Mouse (Mus musculus): ENCODE results near the gene Numa1. TPM values are rescaled to one million over a fixed set of nuclear protein-coding genes. Genes with fewer than 3 reads are reported as not detected.
"Not testable (repeated sequence)": the region's sequence is repeated elsewhere in the genome, so short reads cannot be mapped to it uniquely, and the experiment has no call there.

The Numa1 gene
- total RNA-seq, 2 experiments from 2014 or later, result 112 to 207 TPM

DNA sequence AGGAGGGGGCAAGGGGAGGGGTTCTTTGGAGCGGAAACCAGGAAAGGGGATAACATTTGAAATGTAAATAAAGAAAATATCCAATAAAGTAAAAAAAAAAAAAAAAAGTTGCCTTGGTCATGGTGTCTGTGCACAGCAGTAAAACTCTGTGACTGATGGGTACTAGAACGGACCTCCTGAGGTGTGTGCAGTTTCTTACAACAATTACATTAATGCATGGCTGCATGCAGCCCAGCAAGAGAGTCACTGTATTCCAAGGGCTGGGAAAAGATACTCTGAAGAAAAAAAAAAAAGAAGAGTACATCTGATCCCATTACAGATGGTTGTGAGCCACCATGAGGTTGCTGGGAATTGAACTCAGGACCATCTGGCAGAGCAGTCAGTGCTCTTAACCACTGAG lies 87.0 kb downstream of the Numa1 start:
- not testable (repeated sequence) for ATAC-seq (replicated peaks; ENCODE audit: low FRiP score, low TSS enrichment, poor library complexity, severe bottlenecking)

DNA sequence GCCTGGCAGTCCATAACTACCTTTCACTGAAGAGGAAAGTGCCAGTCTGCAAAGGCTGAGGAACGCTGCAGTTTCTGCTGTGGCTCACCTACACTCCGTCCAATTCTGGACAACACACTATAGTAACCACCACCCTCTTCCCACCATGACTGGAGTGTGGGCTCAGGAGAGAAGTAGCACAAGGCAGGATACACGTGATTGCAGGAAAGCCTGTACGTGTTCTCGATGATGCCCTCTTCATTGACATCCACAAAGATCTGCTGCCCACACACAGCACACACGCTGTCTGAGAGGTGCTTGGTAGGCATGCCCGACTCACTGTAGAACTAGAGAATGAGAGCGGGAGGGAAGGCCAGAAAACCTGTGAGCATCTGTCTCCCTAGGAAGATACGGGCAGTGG lies 89.9 kb downstream of the Numa1 start:
- ATAC-seq (replicated peaks; ENCODE audit: low FRiP score, low TSS enrichment, poor library complexity, severe bottlenecking), result no peak

DNA sequence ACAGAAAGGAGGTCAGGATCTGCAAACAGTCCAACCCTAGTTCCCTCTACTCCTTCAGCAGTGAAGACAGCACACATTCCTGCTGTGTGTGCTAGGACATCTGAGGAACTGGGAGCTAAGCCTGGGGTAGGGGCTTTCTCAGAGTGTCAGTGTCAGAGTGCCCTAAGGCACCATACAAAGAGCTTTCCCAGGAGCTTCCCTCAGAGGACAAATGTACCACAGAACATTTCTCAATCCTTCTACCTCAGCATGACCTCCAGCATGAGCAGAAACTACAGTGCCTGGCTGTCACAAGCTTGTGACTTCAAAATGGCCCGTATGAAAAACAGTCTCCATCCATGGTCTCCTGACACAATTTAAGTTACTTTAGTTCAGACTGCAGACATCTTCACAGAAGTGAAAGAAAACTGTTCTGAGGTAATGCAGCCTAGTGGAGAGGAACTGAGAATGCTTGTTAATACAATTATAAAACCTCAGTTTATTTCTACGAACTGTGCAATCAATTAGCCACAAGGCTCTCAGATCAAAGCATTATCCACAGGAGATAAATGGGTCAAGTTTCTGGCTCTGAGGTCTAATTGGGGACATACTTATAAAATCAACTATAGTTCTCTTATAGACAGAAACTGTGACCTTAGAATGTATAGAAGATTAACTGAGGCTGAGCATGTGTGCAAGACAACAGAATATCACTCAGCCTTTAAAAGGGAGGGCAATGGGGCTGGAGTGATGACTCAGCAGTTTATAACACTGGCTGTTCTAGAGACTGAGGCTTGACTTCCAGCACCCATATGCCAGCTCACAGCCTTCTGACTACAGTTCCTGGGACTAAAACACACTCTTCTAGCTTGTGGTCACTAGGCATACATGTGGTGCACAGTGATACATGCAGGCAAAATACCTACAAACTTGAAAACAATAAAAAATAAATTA lies 91.5 kb downstream of the Numa1 start:
- no peak; the same call in 1 of the 2 replicates for ATAC-seq (replicated peaks; ENCODE audit: low FRiP score, low TSS enrichment, poor library complexity, severe bottlenecking)

DNA sequence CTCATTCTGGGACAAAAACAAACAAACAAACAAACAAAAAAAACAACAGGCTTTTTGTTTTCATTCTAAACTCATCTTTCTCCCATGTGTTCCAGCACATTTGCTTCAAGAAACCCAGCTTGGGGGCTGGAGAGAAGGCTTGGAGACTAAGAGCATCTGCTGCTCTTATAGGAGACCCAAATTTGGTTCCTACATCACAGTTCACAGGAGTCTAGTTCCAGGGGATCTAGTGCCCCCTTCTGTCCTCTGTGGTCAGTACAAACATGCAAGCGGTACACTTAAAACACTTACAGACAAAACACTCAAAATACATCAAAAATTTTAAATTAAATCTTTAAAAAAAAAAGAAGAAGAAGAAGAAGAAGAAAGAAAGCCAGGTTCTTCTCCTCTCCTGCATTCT lies 101.0 kb downstream of the Numa1 start:
- ATAC-seq (replicated peaks; ENCODE audit: low FRiP score, low TSS enrichment, poor library complexity, severe bottlenecking), result no peak

DNA sequence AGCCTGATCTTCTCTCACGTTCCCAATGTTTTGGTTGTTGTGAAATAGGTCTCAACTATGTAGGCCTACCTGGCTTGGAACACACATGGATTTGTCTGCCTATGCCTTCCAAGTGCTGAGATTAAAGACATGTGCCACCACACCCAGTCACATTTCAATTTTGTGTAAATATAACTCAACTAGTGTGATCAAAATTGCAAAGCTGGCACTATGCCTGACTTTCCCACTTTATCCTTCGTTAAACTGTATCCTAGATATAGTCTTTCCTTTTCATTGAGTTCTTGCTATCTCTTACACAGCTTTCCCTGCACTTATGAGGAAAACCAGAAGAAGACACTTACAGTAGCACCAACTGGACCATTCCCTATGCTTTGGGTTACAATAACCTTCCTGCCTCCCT lies 101.6 kb downstream of the Numa1 start:
- no peak for ATAC-seq (replicated peaks; ENCODE audit: low FRiP score, low TSS enrichment, poor library complexity, severe bottlenecking)

DNA sequence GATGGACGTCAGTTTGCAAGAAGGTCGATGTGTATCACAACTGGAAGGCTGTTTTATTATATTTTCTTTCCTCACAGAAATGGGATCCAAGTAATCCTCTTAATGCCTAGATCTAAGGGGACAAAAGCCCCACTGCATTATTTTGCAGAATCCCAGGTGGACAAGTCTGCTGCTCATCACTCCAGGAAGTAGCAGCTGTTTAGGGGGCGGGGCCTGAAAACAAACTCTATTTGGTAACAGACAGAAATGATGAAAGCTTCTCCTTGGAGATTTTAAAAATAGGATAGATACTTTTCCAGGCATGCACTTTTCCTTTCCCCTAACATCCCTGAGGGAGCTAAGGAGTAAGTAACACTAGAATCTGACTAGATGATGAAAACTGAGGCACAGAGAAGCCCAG lies 103.4 kb downstream of the Numa1 start:
- ATAC-seq (replicated peaks; ENCODE audit: low FRiP score, low TSS enrichment, poor library complexity, severe bottlenecking), result no peak

DNA sequence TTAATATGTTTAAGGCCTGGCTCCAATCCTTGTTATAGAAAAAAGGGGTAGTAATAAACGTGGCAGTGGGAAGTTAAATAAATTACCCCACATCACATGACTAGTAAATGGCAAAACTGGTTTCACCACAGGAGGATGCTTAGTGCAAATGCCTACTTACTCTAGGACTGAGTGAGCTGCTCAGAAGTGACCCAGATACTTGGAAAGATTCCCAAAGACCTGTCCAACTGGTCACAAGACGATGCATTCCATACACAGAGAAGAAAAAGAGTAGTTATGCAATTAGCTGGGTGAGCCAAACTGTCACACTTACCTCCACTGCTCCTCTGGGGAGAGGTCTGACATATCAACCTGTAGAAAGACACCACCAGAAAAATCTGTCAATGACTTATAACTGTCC lies 108.4 kb downstream of the Numa1 start:
- ATAC-seq (replicated peaks; ENCODE audit: low FRiP score, low TSS enrichment, poor library complexity, severe bottlenecking), result no peak

DNA sequence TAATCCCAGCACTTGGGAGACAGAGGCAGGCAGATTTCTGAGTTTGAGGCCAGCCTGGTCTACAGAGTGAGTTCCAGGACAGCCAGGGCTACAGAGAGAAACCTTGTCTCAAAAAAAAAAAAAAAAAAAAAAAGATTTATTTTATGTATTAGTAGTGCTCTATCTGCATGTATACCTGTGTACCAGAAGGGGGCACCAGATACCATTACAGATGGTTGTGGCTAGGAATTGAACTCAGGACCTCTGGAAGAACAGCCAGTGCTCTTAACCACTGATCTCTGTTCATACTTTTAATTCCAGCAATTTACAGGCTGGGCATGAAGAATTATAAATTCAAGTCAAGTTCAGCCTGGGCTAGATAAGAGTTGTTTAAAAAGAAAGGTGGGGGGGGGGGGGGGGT lies 114.6 kb downstream of the Numa1 start:
- ATAC-seq (replicated peaks; ENCODE audit: low FRiP score, low TSS enrichment, poor library complexity, severe bottlenecking), result not testable (repeated sequence)

DNA sequence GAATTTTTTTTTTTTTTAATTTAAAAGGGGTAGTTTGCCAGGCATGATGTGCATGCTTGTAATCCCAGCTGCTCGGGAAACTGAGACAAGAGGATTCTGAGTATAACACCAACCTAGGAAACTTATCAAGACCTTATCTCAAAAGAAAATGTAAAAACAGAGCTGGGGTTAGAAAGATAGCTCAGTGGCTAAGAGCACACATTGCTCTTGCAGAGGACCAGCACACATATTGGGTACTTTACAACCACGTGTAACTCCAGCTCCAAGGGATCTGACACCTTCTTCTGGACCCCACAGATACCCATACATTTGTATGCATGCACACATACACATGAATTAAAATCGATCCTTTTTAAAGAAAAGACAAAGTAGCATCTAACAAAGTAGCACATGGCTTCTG lies 127.4 kb downstream of the Numa1 start:
- ATAC-seq (replicated peaks; ENCODE audit: low FRiP score, low TSS enrichment, poor library complexity, severe bottlenecking), result no peak

DNA sequence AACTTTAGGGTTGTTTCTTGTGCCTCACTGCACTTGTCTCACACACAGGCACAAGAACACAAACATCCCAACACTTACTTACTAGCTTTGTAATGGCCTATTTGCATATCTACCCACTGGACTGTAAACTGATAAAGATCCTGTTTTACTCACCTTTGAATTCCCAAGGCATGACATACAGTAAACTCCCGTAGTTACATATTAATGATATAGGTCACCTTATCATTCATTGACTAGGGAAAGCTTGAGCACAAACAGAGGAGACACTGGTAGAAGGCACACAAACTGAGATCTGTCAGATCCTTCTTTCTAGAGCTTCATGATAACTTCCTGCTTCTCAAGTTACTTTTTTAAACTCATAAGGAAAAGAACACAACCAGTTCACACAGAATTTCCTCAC lies 128.3 kb downstream of the Numa1 start:
- no peak for ATAC-seq (replicated peaks; ENCODE audit: low FRiP score, low TSS enrichment, poor library complexity, severe bottlenecking)

DNA sequence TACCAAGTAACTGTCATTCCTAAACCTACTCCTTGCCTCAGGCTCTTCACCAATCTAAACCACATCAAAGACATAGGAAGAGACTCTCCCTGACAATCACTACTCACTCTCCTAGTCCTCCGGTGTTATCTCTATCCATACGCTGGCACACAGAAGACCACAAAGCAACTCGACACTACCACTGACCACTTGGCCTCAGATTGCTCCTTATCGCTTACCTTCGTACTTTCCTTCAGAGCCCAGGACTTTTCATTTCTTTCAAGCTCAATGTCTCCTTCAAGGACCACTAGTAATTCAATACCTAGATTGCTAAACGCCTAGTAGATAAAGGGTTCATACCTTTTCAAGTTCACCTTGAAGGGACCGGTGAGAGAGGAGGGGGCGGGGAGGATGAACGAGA lies 130.0 kb downstream of the Numa1 start:
- no peak for ATAC-seq (replicated peaks; ENCODE audit: low FRiP score, low TSS enrichment, poor library complexity, severe bottlenecking)

Other genes starting within 250 kb of the Numa1 start
- gene Phox2a, start 115.8 kb upstream of the Numa1 start, total RNA-seq (2014; fragmentation: Nextera tagmentation), result not detected in 2 replicates
- gene Phox2a, start 115.8 kb upstream of the Numa1 start, total RNA-seq (2017), result not detected in 2 replicates
- 2.1 and 4.6 TPM in 2 replicates for gene Inppl1, start 95.9 kb upstream of the Numa1 start, total RNA-seq (2014; fragmentation: Nextera tagmentation)
- 3.5 and 10.2 TPM in 2 replicates for gene Inppl1, start 95.9 kb upstream of the Numa1 start, total RNA-seq (2017)
- gene Folr2, start 76.9 kb upstream of the Numa1 start, total RNA-seq (2014; fragmentation: Nextera tagmentation), result not detected in 2 replicates
- not detected in 2 replicates for gene Folr2, start 76.9 kb upstream of the Numa1 start, total RNA-seq (2017)
- 131 and 132 TPM in 2 replicates for gene Anapc15, start 70.4 kb upstream of the Numa1 start, total RNA-seq (2014; fragmentation: Nextera tagmentation)
- gene Anapc15, start 70.4 kb upstream of the Numa1 start, total RNA-seq (2017), result 85.3 and 93.1 TPM in 2 replicates
- gene Folr1, start 63.3 kb upstream of the Numa1 start, total RNA-seq (2014; fragmentation: Nextera tagmentation), result 1.3 TPM in 1 of 2 replicates, not detected in the other
- not detected in 2 replicates for gene Folr1, start 63.3 kb upstream of the Numa1 start, total RNA-seq (2017)
- gene Lamtor1, start 28.2 kb upstream of the Numa1 start, total RNA-seq (2014; fragmentation: Nextera tagmentation), result 47.6 and 53.1 TPM in 2 replicates
- gene Lamtor1, start 28.2 kb upstream of the Numa1 start, total RNA-seq (2017), result 48.8 and 57.6 TPM in 2 replicates
- gene Tomt, start 27.8 kb upstream of the Numa1 start, total RNA-seq (2014; fragmentation: Nextera tagmentation), result 0.12 TPM in 1 of 2 replicates, not detected in the other
- 0.23 TPM in 1 of 2 replicates, not detected in the other for gene Tomt, start 27.8 kb upstream of the Numa1 start, total RNA-seq (2017)
- gene Lrrc51, start 216 bp upstream of the Numa1 start, total RNA-seq (2014; fragmentation: Nextera tagmentation), result 2.3 and 4.4 TPM in 2 replicates
- 0.75 TPM in 1 of 2 replicates, not detected in the other for gene Lrrc51, start 216 bp upstream of the Numa1 start, total RNA-seq (2017)
- 4.7 and 9.2 TPM in 2 replicates for gene Il18bp, start 84.6 kb downstream of the Numa1 start, total RNA-seq (2014; fragmentation: Nextera tagmentation)
- 1.1 and 2.7 TPM in 2 replicates for gene Il18bp, start 84.6 kb downstream of the Numa1 start, total RNA-seq (2017)
- 12.5 and 12.6 TPM in 2 replicates for gene Rnf121, start 131.4 kb downstream of the Numa1 start, total RNA-seq (2014; fragmentation: Nextera tagmentation)
- gene Rnf121, start 131.4 kb downstream of the Numa1 start, total RNA-seq (2017), result 11.2 and 19.6 TPM in 2 replicates
- 54.5 and 57.5 TPM in 2 replicates for gene Xndc1, start 131.4 kb downstream of the Numa1 start, total RNA-seq (2014; fragmentation: Nextera tagmentation)
- 28.7 and 40.8 TPM in 2 replicates for gene Xndc1, start 131.4 kb downstream of the Numa1 start, total RNA-seq (2017)
- gene Xntrpc, start 131.6 kb downstream of the Numa1 start, total RNA-seq (2014; fragmentation: Nextera tagmentation), result 0.48 and 1.3 TPM in 2 replicates
- 0.08 TPM in 1 of 2 replicates, not detected in the other for gene Xntrpc, start 131.6 kb downstream of the Numa1 start, total RNA-seq (2017)
- not detected in 2 replicates for gene Trpc2, start 149.0 kb downstream of the Numa1 start, total RNA-seq (2014; fragmentation: Nextera tagmentation)
- gene Trpc2, start 149.0 kb downstream of the Numa1 start, total RNA-seq (2017), result 0.80 and 1.0 TPM in 2 replicates
- not detected in 2 replicates for gene Art1, start 167.6 kb downstream of the Numa1 start, total RNA-seq (2014; fragmentation: Nextera tagmentation)
- gene Art1, start 167.6 kb downstream of the Numa1 start, total RNA-seq (2017), result not detected in 2 replicates
- gene Art5, start 175.4 kb downstream of the Numa1 start, total RNA-seq (2014; fragmentation: Nextera tagmentation), result 2.2 TPM in 1 of 2 replicates, not detected in the other
- not detected in 2 replicates for gene Art5, start 175.4 kb downstream of the Numa1 start, total RNA-seq (2017)
- not detected in 2 replicates for gene Chrna10, start 182.7 kb downstream of the Numa1 start, total RNA-seq (2014; fragmentation: Nextera tagmentation)
- not detected in 2 replicates for gene Chrna10, start 182.7 kb downstream of the Numa1 start, total RNA-seq (2017)